ENCODE assay signal across 8 mouse cellular contexts in the genomic region with DNA sequence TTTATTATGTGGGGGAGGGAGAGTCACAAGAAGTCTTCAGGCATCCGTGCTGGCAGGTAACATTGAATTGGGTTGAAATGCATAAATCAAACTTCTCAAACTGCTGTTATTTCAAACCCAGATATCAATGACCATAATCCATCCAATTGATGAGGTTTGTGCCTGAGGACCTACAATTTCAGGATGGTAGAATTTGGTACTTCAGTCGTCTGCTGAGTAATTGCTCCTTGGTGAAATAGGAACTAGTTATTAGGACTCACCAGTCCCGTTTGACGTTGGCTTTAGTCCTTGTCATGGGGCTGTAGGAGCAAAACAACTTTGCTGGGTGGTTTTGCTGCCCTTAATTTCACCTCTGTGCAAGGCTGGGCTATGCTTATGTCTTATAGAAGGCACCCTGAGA. TPM values are rescaled to one million over a fixed set of nuclear protein-coding genes. Genes with fewer than 3 reads are reported as not detected.
DNase-seq lines count a peak whose midpoint lies in the region; ATAC-seq lines count a peak whose summit lies in the region.

No protein-coding gene starts in this region.

- peak overlapping the region; percentile 81 for H3K4me3 ChIP-seq in kidney, embryonic 16.5 days (ENCODE audit: low read length)
- peak overlapping the region; percentile 81 for H3K4me3 ChIP-seq in embryonic facial prominence, embryonic 10.5 days
- H3K4me3 ChIP-seq in hindbrain, embryonic 16.5 days (ENCODE audit: low read length) = peak overlapping the region; percentile 86
- peak overlapping the region; percentile 53 for H3K4me3 ChIP-seq in neural tube, embryonic 12.5 days

- 14% methylated on average over 4 of the region's 4 CpGs for WGBS in kidney, embryonic 16.5 days
- 15% methylated on average over 4 of the region's 4 CpGs for WGBS in embryonic facial prominence, embryonic 10.5 days
- WGBS in hindbrain, embryonic 16.5 days = 5% methylated on average over 4 of the region's 4 CpGs
- 6% methylated on average over 4 of the region's 4 CpGs for WGBS in neural tube, embryonic 12.5 days

- H3K9ac ChIP-seq in kidney, embryonic 16.5 days (replicated peaks; ENCODE audit: low read length) = peak overlapping the region; percentile 78
- peak overlapping the region; percentile 90 for H3K9ac ChIP-seq in hindbrain, embryonic 16.5 days (ENCODE audit: low read depth, low read length)
- peak overlapping the region; percentile 44; the same call in 1 of the 2 replicates for H3K9ac ChIP-seq in neural tube, embryonic 12.5 days

- H3K27ac ChIP-seq in kidney, embryonic 16.5 days (ENCODE audit: low read length) = no peak overlapping the region
- no peak overlapping the region for H3K27ac ChIP-seq in embryonic facial prominence, embryonic 10.5 days (replicated peaks)
- H3K27ac ChIP-seq in hindbrain, embryonic 16.5 days (ENCODE audit: low read depth, low read length) = peak overlapping the region; percentile 97
- H3K27ac ChIP-seq in neural tube, embryonic 12.5 days = peak overlapping the region; percentile 72; the same call in 1 of the 2 replicates

- ATAC-seq in kidney, embryonic 16.5 days (ENCODE audit: low FRiP score, low TSS enrichment) = no peak
- ATAC-seq in hindbrain, embryonic 16.5 days = no peak
- no peak for ATAC-seq in neural tube, embryonic 12.5 days (ENCODE audit: low FRiP score, low read depth)

- H3K9me3 ChIP-seq in kidney, embryonic 16.5 days (ENCODE audit: low read length) = no peaks in the 10 kb centered on the region
- no peaks in the 10 kb centered on the region for H3K9me3 ChIP-seq in embryonic facial prominence, embryonic 10.5 days
- H3K9me3 ChIP-seq in hindbrain, embryonic 16.5 days (ENCODE audit: control insufficient read depth, low read length) = no peaks in the 10 kb centered on the region
- no peaks in the 10 kb centered on the region for H3K9me3 ChIP-seq in neural tube, embryonic 12.5 days

- H3K36me3 ChIP-seq in kidney, embryonic 16.5 days (ENCODE audit: insufficient read depth, low read length) = no peaks in the 10 kb centered on the region
- no peaks in the 10 kb centered on the region; the same call in 1 of the 2 replicates for H3K36me3 ChIP-seq in embryonic facial prominence, embryonic 10.5 days (replicated peaks)
- H3K36me3 ChIP-seq in hindbrain, embryonic 16.5 days (ENCODE audit: control insufficient read depth, insufficient read depth, low read length) = no peaks in the 10 kb centered on the region
- no peaks in the 10 kb centered on the region for H3K36me3 ChIP-seq in neural tube, embryonic 12.5 days

- H3K27me3 ChIP-seq in kidney, embryonic 16.5 days (ENCODE audit: insufficient read depth, low read length) = no peaks in the 10 kb centered on the region
- peaks cover 11% of the 10 kb centered on the region; the same call in 1 of the 2 replicates for H3K27me3 ChIP-seq in embryonic facial prominence, embryonic 10.5 days (replicated peaks; ENCODE audit: low read depth, poor library complexity, severe bottlenecking)
- no peaks in the 10 kb centered on the region for H3K27me3 ChIP-seq in hindbrain, embryonic 16.5 days (replicated peaks; ENCODE audit: control insufficient read depth, insufficient read depth, low read length)
- H3K27me3 ChIP-seq in neural tube, embryonic 12.5 days (replicated peaks) = no peaks in the 10 kb centered on the region

- peaks cover 9% of the 10 kb centered on the region for H3K4me1 ChIP-seq in kidney, embryonic 16.5 days (ENCODE audit: insufficient read depth, low read length)
- peaks cover 15% of the 10 kb centered on the region for H3K4me1 ChIP-seq in embryonic facial prominence, embryonic 10.5 days
- H3K4me1 ChIP-seq in hindbrain, embryonic 16.5 days (ENCODE audit: control insufficient read depth, insufficient read depth, low read depth, low read length) = no peaks in the 10 kb centered on the region
- H3K4me1 ChIP-seq in neural tube, embryonic 12.5 days = no peaks in the 10 kb centered on the region

- H3K4me2 ChIP-seq in kidney, embryonic 16.5 days (replicated peaks; ENCODE audit: low read depth, low read length) = peak overlapping the region; percentile 82
- H3K4me2 ChIP-seq in hindbrain, embryonic 16.5 days (ENCODE audit: low read length) = peak overlapping the region; percentile 52
- peak overlapping the region; percentile 67 for H3K4me2 ChIP-seq in neural tube, embryonic 12.5 days (replicated peaks)

- DNase-seq in kidney, postnatal 25 days = no peak
- DNase-seq in embryonic facial prominence, embryonic 10.5 days (ENCODE audit: low spot score) = no peak
- DNase-seq in thymus, postnatal 0 days (ENCODE audit: low spot score) = no peak
- no peak for DNase-seq in adrenal gland, postnatal 10 days
- no peak for DNase-seq in spleen, postnatal 4 days (ENCODE audit: low spot score in 2 of 2)

RNA-seq across cellular contexts. Expression of a gene that starts 1.2 kb away (rescaled TPM):
- 9.3 and 12.2 TPM in 2 replicates for polyA plus RNA-seq in kidney, embryonic 16.5 days (2015; fragmentation: Nextera tagmentation; extraction: Ambion mirVana)
- polyA plus RNA-seq in embryonic facial prominence, embryonic 10.5 days (2016; fragmentation: Nextera tagmentation; extraction: Ambion mirVana) = 7.9 and 8.0 TPM in 2 replicates
- polyA plus RNA-seq in hindbrain, embryonic 16.5 days (2015; fragmentation: Nextera tagmentation; extraction: Ambion mirVana) = 44.2 and 45.3 TPM in 2 replicates
- 29.8 and 31.8 TPM in 2 replicates for polyA plus RNA-seq in neural tube, embryonic 12.5 days (2016; fragmentation: Nextera tagmentation; extraction: Ambion mirVana)
- polyA plus RNA-seq in thymus, postnatal 0 days (2015; fragmentation: Nextera tagmentation; extraction: Ambion mirVana) = 1.5 and 1.9 TPM in 2 replicates
- total RNA-seq in adrenal gland, postnatal 10 days (2021) = 1 to 10 TPM; 5.4 to 5.5 TPM

Comparison
In these comparisons a context has a peak if more than half of its experiments do, and no peak if none do; other contexts are left out.
1. H3K27ac ChIP-seq: peak in hindbrain, embryonic 16.5 days (single experiment) and neural tube, embryonic 12.5 days (single experiment); none in kidney, embryonic 16.5 days (single experiment) and embryonic facial prominence, embryonic 10.5 days (single experiment).
2. Peak in every context shown above with its lines, with median percentiles within 50 percentile points of each other: H3K4me2 ChIP-seq, H3K4me3 ChIP-seq and H3K9ac ChIP-seq.